Mouse (Mus musculus) mouse embryonic stem cell (cell line): ENCODE data around the gene Fam50b.

Source experiments
- in situ Hi-C, 2 experiments: fragments of 300-500 bp; cut with MboI; formaldehyde crosslinking; loops; 1 replicate in 1 of 2; 3 replicates in 1 of 2; pipeline ENCODE4 v1.14.3; 2019 to 2020; ENCODE audit warnings: low sequenced_read_pairs in 2 of 2, low pct_unique_long_range_greater_than_20kb in 1 of 2, mixed read lengths in 1 of 2; ENCODE audit not compliant: unreplicated experiment in 1 of 2

Fam50b gene

DNA sequence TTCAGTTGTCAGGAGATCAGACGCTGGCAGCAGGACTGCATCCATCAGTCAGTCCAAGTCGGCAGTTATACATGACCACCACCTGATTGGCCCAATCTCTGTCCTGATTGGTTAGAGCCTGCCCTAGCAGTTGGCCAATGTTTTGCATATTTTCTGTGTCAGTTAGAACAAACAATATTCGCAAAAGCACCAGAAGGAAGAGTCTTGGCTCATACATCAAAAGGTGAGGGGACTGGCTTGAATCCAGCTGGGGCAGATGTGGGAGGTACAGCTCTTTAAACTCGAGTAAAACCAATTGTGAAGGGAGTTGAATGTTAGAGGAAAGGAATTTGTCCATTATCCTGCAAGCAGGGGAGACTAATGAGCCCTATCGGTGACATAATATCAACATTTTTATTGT, at the start of gene Fam50b:
TSS of gene Fam50b (plus strand) at position 165 of the 400 bp plus-strand sequence.
- in situ Hi-C loops = loop anchor here in 1 of 2 experiments (10.0 kb wide), 1 partner anchor 130 kb away; no protein-coding TSS in a partner anchor

DNA sequence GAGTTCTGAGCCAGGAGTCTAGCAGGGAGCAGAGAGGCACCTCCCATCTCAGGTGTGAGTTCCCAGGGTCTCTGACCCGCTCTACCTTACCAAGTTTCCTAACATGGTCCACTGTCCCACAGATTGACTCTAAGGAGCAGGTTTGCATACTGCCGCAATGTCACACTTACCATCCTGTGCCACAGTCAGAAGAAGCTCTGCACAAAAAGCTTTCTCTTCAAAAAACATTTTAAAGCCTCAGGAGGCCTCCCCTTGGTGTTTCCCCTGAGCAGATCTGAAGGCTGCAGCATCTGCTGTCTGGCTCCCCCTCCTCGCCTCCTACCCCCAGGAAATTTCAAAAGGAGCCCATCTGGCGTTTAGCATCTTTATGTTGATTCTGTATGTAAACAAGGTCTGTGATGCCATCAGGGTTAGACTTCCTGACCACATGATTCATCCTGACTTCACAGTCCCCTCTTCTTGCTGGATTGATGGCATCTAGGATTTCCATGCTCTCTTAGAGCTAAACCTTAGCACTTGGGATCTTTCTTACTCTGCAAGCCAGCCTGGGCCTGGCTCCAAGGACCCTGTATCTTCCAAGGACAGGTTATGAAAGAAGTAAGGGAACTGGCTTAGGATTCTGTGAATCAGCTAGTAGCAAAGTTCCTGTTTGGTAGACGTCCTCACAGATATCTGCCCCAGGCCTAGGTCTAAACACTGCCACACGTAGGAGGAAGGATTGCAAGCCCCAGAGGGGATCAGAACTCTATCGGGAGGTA, 49.5 kb upstream of the Fam50b start:
- in situ Hi-C loops = no loop called here

- in situ Hi-C loops = no loop called here
Observed at GRCm38 (mm10) chr13:34691049-34691448, 43.6 kb upstream of the Fam50b start.

DNA sequence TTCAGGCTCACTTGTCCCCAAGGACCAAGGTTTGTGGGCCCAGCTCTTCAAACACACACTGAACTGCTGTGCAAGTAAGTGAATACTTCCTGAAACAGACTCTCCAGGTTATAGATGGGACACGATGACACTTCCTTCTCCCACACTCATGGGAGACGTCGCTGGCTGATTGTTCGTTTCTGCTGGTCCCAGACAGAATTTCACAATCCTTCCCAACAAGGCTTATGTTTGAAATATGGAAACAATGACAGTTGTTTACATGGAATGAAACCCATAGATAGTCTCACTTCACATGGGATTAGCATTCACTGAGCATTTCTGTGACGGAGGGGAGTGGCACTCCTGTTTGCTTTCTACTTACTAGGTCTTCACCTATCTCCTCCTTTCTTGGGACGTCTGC, 41.5 kb upstream of the Fam50b start:
- in situ Hi-C loops = no loop called here

DNA sequence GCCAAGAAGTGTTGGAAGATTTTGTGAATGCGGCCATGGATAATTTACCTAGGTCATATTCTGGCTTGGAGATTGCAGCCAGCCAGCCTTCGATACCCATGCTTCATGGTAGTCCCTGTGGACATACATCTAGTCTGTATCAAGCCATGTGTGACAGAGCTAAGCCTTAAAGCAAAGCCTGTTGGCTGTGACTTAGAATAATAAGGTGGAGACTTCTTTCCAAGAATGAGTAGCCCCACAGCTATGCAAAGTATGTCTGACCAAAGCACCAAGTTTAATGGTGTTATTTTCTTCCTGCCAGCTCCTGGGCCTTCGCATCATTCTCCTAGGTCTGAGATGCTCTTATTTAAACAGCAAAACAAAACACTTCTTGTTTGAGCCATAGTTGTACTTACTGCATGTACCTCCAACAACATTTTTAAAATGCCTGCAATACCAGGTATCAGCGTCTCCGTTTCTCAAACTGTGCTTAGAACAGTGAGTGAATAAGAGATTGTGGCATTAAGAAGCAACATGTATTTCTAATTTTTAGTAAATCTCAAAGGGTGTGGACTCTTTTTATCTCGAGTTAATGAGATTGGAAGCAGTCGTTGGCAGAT, 37.8 kb upstream of the Fam50b start:
- in situ Hi-C loops = no loop called here

DNA sequence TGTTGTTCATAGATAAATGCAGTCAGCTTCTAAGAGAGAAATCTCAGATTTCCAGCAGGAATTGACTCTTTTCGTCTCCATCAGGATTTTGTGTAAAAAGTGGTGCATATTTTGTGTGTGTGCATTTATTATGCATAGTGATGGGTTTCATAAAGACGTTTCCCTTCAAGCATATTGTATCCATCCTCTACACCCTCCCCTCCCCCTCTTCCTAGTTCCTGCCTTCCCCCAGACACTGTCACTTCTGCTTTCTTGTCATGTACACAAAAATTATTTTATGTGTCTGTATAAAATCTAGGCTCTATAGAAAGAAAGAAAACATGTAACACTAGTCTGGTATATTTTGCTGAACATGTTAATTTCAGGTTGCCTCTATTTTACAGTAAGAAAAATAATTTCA, 34.6 kb upstream of the Fam50b start:
- in situ Hi-C loops = no loop called here

- in situ Hi-C loops = no loop called here
Observed at GRCm38 (mm10) chr13:34700630-34701029, 34.0 kb upstream of the Fam50b start.

GRCm38 (mm10) chr13:34703301-34703700, 31.3 kb upstream of the Fam50b start:
- in situ Hi-C loops = no loop called here

- in situ Hi-C loops = no loop called here
Observed at GRCm38 (mm10) chr13:34703795-34704194, 30.9 kb upstream of the Fam50b start.

- in situ Hi-C loops = no loop called here
Observed at GRCm38 (mm10) chr13:34704835-34705234, 29.8 kb upstream of the Fam50b start.

GRCm38 (mm10) chr13:34708955-34709354, 25.7 kb upstream of the Fam50b start:
- in situ Hi-C loops = no loop called here

DNA sequence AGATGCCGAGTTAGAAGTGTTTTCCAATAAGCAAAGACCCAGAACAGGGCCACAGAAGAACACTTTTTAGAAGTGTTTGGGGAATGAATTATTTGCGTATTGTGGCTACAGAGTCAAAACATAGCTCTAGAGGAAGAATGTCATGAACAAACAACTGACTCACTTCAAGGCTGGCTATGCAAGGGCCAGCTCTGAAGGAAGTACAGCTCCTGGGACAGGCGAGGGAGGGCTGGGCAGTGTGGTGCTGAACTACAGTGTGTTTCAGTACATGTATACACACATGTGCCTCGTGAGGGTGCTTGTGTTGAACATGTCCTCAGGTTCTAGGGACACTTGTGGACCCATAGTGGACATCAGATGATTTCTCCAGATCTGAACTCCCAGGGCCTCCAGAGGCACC, 25.1 kb upstream of the Fam50b start:
- in situ Hi-C loops = no loop called here

DNA sequence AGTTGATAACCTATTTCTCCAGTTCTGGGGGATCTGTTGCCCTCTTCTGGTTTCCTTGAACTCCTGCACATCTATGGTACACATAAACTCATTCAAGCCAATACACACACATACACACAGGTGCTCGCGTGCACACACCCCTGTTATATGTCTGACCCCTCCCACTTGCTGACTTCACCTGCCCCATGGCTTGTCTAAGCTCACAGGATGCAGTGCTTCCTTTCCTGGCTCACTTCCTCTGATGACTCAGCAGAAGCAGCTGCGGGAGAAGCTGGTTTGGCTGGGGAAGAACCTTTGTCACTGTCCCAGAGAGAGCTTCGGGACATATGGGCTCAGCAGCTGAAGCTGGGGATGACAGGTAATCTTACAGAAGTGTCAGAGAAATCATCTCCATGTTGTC, 23.2 kb upstream of the Fam50b start:
- in situ Hi-C loops = no loop called here

DNA sequence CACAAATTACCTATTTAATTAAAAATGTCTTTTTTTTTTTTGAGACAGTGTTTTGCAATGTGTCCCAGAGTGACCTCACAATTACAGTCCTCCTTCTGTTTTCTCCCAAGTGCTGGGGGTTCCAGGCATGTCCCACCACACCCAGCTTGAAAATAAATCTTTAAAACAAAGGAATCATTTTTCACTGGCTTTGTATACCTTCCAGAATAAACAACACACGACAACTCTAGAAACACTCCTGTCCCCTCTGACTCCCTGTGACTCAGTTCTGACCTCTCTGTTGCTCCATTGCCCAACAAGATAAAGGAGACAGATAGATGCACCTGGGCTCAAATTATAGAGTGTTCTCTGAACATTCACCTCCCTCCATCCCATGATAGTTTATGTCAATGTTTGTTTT, 21.8 kb upstream of the Fam50b start:
- in situ Hi-C loops = no loop called here

- in situ Hi-C loops = no loop called here
Observed at GRCm38 (mm10) chr13:34715437-34715838, 19.2 kb upstream of the Fam50b start.

GRCm38 (mm10) chr13:34724831-34725592, 9.6 kb upstream of the Fam50b start:
- in situ Hi-C loops = no loop called here

GRCm38 (mm10) chr13:34725800-34726476, 8.7 kb upstream of the Fam50b start:
- in situ Hi-C loops = no loop called here

DNA sequence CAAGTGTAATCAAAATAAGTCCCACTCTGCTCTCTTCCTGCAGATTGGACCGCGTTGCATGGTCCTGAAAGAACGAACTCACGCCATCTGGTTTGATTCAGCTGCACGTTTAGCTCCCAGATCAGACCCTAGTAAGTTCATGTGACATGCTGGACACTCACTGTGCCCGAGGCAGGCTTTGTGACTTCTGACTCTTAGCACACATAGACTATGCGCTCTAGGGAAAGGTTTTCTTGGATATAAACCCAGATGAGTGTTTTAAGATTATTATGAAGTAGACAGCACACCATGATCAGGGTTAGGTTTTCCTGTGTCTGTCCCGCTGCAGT, 8.2 kb upstream of the Fam50b start:
- in situ Hi-C loops = no loop called here

- in situ Hi-C loops = no loop called here
Observed at GRCm38 (mm10) chr13:34727060-34727459, 7.6 kb upstream of the Fam50b start.
